Mouse (Mus musculus): ENCODE measurements at regions not wholly inside any gene's neighbourhood (a gene's known extent, or its start where the extent isn't known, plus 50 kb on each side); places are given as distances from the start of the nearest gene placed in this dataset.

DNA sequence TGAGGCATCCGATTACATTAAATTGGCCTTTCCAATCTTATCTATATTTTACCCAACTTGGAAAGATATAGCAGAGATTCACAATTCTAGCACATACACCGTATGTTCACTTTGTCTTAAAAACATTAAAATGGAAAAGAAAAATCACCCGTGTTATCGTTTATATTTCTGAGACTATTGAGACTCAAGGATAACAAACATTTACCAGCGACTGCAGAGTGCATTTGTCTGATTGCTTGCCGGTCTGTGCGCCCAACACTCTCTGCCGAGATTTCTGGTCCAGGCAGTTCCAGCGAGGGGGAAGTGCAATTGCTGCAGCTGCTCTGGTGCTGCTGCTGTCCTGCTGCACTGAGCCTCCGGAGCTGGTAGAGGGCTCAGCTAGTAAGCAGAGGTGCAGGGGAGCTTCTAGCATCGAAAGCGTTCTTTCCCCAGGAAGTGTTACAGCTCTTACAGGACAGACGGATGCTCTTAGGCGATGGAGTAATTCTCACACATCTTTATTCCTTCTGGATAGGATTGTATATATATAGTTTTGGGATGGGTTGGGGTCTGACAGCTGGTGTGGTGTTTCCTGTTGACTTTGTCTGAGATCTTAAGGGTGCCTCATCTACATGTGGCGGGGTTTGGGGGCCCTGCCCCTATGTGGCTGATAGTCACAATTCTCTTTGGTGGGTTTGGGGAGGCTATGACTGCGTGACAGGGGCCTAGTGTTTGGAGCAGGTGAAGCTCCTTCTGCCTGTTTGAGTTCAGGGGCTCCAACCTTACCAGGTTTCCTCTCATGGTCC, 79.7 kb upstream of the Cwc22 start:
- 65% methylated on average over 16 of the region's 16 CpGs for WGBS

DNA sequence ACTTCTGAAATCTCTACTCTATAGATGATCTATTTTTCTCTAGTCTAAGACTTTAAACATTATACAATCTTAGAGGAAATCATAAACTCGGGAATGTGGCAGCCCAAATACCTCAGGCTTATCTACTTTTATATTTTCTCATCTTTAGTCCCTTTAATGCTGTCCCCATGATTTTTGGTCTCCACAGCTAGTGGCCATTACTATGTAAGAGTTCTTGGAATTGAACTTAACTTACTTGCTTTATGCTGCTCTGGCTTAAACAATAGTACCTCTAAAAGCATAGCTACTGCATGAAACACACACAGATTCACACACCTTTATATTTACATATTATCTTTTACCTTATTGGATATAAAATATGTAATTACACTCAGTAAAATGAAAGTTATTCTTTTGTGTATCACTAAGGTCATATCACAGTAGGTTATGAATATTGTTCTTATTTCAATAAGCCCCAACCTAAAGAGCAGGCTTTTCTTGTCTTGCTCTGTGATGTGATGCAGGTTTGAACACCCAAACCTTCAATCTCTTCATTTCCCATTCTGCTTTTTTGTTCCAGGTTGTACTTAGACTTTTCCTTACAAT, 78.9 kb upstream of the Cwc22 start:
- H3K4me3 ChIP-seq (ENCODE audit: low read length) = no peak overlapping the region
- no peak overlapping the region for H3K9ac ChIP-seq (ENCODE audit: low read depth, low read length)
- WGBS = 83% methylated on average over 1 of the region's 1 CpGs
- no peaks in the 10 kb centered on the region for H3K36me3 ChIP-seq (ENCODE audit: control insufficient read depth, insufficient read depth, low read length)
- H3K27ac ChIP-seq (ENCODE audit: low read depth, low read length) = no peak overlapping the region
- no peak overlapping the region for H3K4me2 ChIP-seq (replicated peaks; ENCODE audit: low read depth, low read length)
- H3K4me1 ChIP-seq (ENCODE audit: control insufficient read depth, insufficient read depth, low read length) = no peaks in the 10 kb centered on the region
- H3K27me3 ChIP-seq (ENCODE audit: control insufficient read depth, insufficient read depth, low read length) = no peaks in the 10 kb centered on the region
- ATAC-seq (ENCODE audit: low FRiP score, low TSS enrichment) = no peak
- no peaks in the 10 kb centered on the region for H3K9me3 ChIP-seq (ENCODE audit: control insufficient read depth, low read length)

More for the DNA sequence above, 79.7 kb upstream of the Cwc22 start:
- H3K27me3 ChIP-seq (ENCODE audit: control insufficient read depth, insufficient read depth, low read length) = no peaks in the 10 kb centered on the region
- no peaks in the 10 kb centered on the region for H3K9me3 ChIP-seq (ENCODE audit: control insufficient read depth, low read length)
- H3K4me2 ChIP-seq (replicated peaks; ENCODE audit: low read depth, low read length) = no peak overlapping the region
- no peak overlapping the region for H3K9ac ChIP-seq (ENCODE audit: low read depth, low read length)
- H3K27ac ChIP-seq (ENCODE audit: low read depth, low read length) = no peak overlapping the region
- H3K4me1 ChIP-seq (ENCODE audit: control insufficient read depth, insufficient read depth, low read length) = no peaks in the 10 kb centered on the region
- H3K4me3 ChIP-seq (ENCODE audit: low read length) = no peak overlapping the region
- ATAC-seq (ENCODE audit: low FRiP score, low TSS enrichment) = no peak
- H3K36me3 ChIP-seq (ENCODE audit: control insufficient read depth, insufficient read depth, low read length) = no peaks in the 10 kb centered on the region

DNA sequence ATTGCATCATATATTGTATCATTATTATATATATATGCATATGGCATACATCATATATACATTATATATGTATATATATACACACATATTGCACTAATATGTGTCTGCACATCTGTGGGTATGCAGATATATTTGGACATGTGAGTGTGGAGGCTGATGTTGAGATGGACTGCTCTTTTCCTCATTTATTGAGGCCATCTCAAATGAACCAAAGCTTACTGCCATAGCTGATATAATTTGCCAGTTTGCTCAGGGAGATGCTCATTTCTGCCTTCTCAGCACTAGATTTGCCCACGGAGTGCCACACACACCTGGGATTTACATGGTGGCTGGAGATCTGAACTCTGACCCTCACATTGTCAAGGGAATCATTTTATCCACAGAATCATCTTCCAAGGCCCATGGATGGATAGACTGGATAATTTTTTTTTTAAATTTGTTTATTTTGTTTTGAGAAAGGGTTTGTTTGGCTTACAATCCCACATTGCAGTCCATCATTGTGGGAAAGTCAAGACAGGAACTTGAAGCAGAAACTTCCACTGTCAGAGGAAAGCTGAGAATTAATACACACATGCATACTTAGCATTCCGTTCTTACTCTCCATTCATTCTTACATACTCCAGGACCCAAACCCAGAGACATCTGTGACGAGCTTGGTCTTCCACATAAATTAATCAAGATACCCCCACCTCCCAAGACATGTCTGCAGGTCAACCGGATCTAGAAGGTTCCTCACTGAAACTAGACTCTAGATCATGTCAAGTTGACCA, 77.9 kb upstream of the Cwc22 start:
- Histone ChIP-seq H3K9ac (ENCODE audit: low read depth, low read length) (no peak overlapping the region), H3K4me2 (replicated peaks; ENCODE audit: low read depth, low read length) (no peak overlapping the region), H3K27me3 (ENCODE audit: control insufficient read depth, insufficient read depth, low read length) (no peaks in the 10 kb centered on the region), H3K9me3 (ENCODE audit: control insufficient read depth, low read length) (no peaks in the 10 kb centered on the region), H3K4me1 (ENCODE audit: control insufficient read depth, insufficient read depth, low read length) (no peaks in the 10 kb centered on the region), H3K36me3 (ENCODE audit: control insufficient read depth, insufficient read depth, low read length) (no peaks in the 10 kb centered on the region), H3K4me3 (ENCODE audit: low read length) (no peak overlapping the region), H3K27ac (ENCODE audit: low read depth, low read length) (no peak overlapping the region)
- no peak for ATAC-seq (ENCODE audit: low FRiP score, low TSS enrichment)
- WGBS = 67% methylated on average over 4 of the region's 4 CpGs

DNA sequence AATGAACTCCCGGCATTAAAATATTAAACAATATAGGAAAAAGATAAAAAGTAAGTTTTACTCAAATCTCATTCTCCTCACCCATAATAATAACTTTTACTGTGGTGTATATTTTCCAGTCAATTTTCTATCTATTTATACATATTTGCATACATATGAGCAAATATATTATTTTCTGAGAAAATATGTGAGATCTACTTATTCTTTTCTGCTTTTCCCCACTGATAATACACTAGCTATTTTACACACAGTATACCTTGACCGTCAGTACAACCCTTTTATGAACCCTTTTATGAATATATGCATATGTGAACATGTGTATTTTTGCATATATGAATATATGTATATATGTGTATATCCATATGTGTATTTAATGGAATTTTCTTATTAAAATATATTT, 77.2 kb upstream of the Cwc22 start:
- no peak overlapping the region for H3K4me2 ChIP-seq (replicated peaks; ENCODE audit: low read depth, low read length)
- H3K4me1 ChIP-seq (ENCODE audit: control insufficient read depth, insufficient read depth, low read length) = no peaks in the 10 kb centered on the region
- H3K27me3 ChIP-seq (ENCODE audit: control insufficient read depth, insufficient read depth, low read length) = no peaks in the 10 kb centered on the region
- no peaks in the 10 kb centered on the region for H3K36me3 ChIP-seq (ENCODE audit: control insufficient read depth, insufficient read depth, low read length)
- 84% methylated on average over 2 of the region's 2 CpGs for whole genome bisulfite sequencing
- H3K9me3 ChIP-seq (ENCODE audit: control insufficient read depth, low read length) = no peaks in the 10 kb centered on the region
- ATAC-seq (ENCODE audit: low FRiP score, low TSS enrichment) = no peak
- no peak overlapping the region for H3K4me3 ChIP-seq (ENCODE audit: low read length)
- H3K9ac ChIP-seq (ENCODE audit: low read depth, low read length) = no peak overlapping the region
- no peak overlapping the region for H3K27ac ChIP-seq (ENCODE audit: low read depth, low read length)

DNA sequence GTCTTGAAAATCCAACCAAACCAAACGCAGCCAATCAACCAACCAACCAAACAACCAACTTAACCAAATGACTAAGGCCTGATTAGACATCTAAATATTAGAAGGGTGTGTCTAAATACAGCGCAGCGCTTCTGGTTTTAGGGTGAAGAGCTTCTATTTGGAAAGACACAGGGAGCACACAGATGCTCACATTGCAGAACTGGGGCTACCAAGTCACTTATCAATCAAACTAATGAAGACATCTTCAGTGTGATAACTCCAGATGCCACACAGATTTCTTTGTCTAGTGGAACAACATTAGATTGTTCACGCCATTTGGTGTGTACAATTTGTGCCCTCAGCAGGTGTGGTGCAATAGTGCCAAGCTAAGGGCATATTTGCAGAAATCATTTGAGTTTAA, 76.6 kb upstream of the Cwc22 start:
- WGBS = 83% methylated on average over 4 of the region's 4 CpGs
- Histone ChIP-seq H3K9me3 (ENCODE audit: control insufficient read depth, low read length) (no peaks in the 10 kb centered on the region), H3K4me2 (replicated peaks; ENCODE audit: low read depth, low read length) (no peak overlapping the region), H3K27ac (ENCODE audit: low read depth, low read length) (no peak overlapping the region), H3K9ac (ENCODE audit: low read depth, low read length) (no peak overlapping the region), H3K4me3 (ENCODE audit: low read length) (no peak overlapping the region), H3K4me1 (ENCODE audit: control insufficient read depth, insufficient read depth, low read length) (no peaks in the 10 kb centered on the region), H3K27me3 (ENCODE audit: control insufficient read depth, insufficient read depth, low read length) (no peaks in the 10 kb centered on the region), H3K36me3 (ENCODE audit: control insufficient read depth, insufficient read depth, low read length) (no peaks in the 10 kb centered on the region)
- ATAC-seq (ENCODE audit: low FRiP score, low TSS enrichment) = no peak

DNA sequence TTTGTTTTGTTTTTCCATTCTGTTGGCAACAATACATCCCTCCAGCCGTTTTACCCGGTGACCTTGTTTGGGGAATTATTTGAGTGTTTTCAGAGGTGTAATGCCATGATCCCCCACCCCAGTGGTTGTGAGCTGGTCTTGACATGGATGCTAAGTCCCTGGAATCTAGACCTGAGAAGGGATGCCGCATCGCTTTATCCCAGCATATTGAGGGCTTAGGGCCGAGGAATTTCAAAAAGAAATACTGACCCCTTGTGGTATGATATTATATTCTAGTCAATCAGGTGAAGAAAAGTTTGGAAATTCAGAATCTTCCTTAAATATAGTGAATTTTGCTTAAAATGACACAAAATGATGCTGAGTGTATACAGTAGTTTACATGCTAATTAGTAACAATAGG, 75.7 kb upstream of the Cwc22 start:
- WGBS = 16% methylated on average over 5 of the region's 5 CpGs
- H3K9me3 ChIP-seq (ENCODE audit: control insufficient read depth, low read length) = no peaks in the 10 kb centered on the region
- no peak overlapping the region for H3K4me2 ChIP-seq (replicated peaks; ENCODE audit: low read depth, low read length)
- peak; percentile 69; the same call in 1 of the 2 replicates for ATAC-seq (ENCODE audit: low FRiP score, low TSS enrichment)
- H3K9ac ChIP-seq (ENCODE audit: low read depth, low read length) = no peak overlapping the region
- no peak overlapping the region for H3K27ac ChIP-seq (ENCODE audit: low read depth, low read length)
- no peaks in the 10 kb centered on the region for H3K36me3 ChIP-seq (ENCODE audit: control insufficient read depth, insufficient read depth, low read length)
- H3K27me3 ChIP-seq (ENCODE audit: control insufficient read depth, insufficient read depth, low read length) = no peaks in the 10 kb centered on the region
- H3K4me1 ChIP-seq (ENCODE audit: control insufficient read depth, insufficient read depth, low read length) = no peaks in the 10 kb centered on the region
- no peak overlapping the region for H3K4me3 ChIP-seq (ENCODE audit: low read length)

DNA sequence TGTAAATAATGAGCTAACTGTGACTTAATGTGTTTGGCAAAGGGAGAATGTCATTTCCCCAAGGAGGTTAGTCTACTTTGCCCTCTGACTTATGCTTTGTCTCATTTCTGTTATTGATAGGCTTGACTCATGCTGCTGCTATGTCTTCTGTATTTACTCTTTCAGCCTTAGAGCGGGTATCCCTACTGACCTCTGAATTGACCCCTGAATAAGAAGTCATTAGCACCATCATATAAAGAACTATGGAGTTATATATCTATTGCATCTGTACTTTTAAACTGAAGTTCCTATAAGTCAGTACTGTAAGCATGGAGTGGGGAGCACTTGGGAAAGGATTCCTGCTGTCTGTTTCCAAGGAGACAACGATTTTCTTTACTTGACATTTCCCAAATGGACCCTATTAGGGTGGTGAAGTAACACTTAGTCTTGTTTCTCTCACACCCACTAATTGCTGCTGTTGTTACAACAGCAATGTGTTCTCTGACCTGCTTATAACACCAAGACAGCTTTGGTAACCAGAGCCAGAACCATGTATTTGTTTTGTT, 75.3 kb upstream of the Cwc22 start:
- Histone ChIP-seq H3K9me3 (ENCODE audit: control insufficient read depth, low read length) (no peaks in the 10 kb centered on the region), H3K4me1 (ENCODE audit: control insufficient read depth, insufficient read depth, low read length) (no peaks in the 10 kb centered on the region), H3K4me3 (ENCODE audit: low read length) (no peak overlapping the region), H3K27ac (ENCODE audit: low read depth, low read length) (no peak overlapping the region), H3K27me3 (ENCODE audit: control insufficient read depth, insufficient read depth, low read length) (no peaks in the 10 kb centered on the region), H3K4me2 (replicated peaks; ENCODE audit: low read depth, low read length) (no peak overlapping the region), H3K9ac (ENCODE audit: low read depth, low read length) (no peak overlapping the region), H3K36me3 (ENCODE audit: control insufficient read depth, insufficient read depth, low read length) (no peaks in the 10 kb centered on the region)
- no peak for ATAC-seq (ENCODE audit: low FRiP score, low TSS enrichment)
- 45% methylated on average over 2 of the region's 2 CpGs for WGBS

DNA sequence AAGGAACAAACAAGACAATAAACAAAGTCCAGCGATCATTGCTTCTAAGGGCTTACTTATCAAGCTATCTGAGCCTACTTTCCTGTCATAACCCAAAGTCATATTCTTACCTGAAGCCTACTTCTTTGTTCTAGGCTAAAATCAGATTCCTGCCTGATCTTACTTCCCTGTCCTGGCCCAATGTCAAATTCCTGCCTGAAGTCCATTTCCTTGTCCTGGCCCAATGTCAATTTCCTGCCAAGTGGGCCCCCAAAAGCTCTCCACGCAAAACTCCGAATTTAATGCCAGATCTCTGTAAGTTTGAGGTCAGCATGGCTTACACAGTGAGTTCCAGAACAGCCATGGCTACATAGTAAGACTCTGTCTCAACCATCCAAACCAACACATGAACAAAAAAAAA, 74.3 kb upstream of the Cwc22 start:
- no peaks in the 10 kb centered on the region for H3K9me3 ChIP-seq (ENCODE audit: control insufficient read depth, low read length)
- WGBS = 74% methylated on average over 3 of the region's 3 CpGs
- H3K9ac ChIP-seq (ENCODE audit: low read depth, low read length) = no peak overlapping the region
- H3K27ac ChIP-seq (ENCODE audit: low read depth, low read length) = no peak overlapping the region
- no peak overlapping the region for H3K4me2 ChIP-seq (replicated peaks; ENCODE audit: low read depth, low read length)
- ATAC-seq (ENCODE audit: low FRiP score, low TSS enrichment) = no peak
- no peak overlapping the region for H3K4me3 ChIP-seq (ENCODE audit: low read length)
- no peaks in the 10 kb centered on the region for H3K4me1 ChIP-seq (ENCODE audit: control insufficient read depth, insufficient read depth, low read length)
- no peaks in the 10 kb centered on the region for H3K36me3 ChIP-seq (ENCODE audit: control insufficient read depth, insufficient read depth, low read length)
- no peaks in the 10 kb centered on the region for H3K27me3 ChIP-seq (ENCODE audit: control insufficient read depth, insufficient read depth, low read length)

DNA sequence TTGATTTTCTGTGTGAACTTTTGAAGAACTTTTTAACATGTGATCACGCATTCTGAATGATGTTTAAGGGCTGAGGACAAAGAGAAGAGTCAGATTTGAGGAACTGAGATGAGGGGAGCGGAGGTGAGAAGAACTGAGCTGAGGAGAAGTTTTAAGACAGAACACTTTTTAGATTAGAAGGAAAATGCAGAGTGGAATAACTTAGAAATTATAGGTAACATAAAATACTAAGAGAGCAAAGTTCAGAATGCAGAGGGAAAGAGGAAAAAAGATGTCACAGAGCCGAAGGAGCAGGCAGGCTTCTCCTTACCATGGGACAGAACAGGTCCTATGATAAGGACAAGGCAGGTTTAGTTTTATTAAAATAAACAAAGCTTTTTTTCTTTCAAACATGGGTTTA, 73.7 kb upstream of the Cwc22 start:
- Histone ChIP-seq H3K4me3 (ENCODE audit: low read length) (no peak overlapping the region), H3K4me1 (ENCODE audit: control insufficient read depth, insufficient read depth, low read length) (no peaks in the 10 kb centered on the region), H3K9ac (ENCODE audit: low read depth, low read length) (no peak overlapping the region), H3K27ac (ENCODE audit: low read depth, low read length) (no peak overlapping the region), H3K36me3 (ENCODE audit: control insufficient read depth, insufficient read depth, low read length) (no peaks in the 10 kb centered on the region), H3K4me2 (replicated peaks; ENCODE audit: low read depth, low read length) (no peak overlapping the region), H3K9me3 (ENCODE audit: control insufficient read depth, low read length) (no peaks in the 10 kb centered on the region), H3K27me3 (ENCODE audit: control insufficient read depth, insufficient read depth, low read length) (no peaks in the 10 kb centered on the region)
- 94% methylated on average over 3 of the region's 3 CpGs for WGBS
- no peak for ATAC-seq (ENCODE audit: low FRiP score, low TSS enrichment)
